In the genomic region with DNA sequence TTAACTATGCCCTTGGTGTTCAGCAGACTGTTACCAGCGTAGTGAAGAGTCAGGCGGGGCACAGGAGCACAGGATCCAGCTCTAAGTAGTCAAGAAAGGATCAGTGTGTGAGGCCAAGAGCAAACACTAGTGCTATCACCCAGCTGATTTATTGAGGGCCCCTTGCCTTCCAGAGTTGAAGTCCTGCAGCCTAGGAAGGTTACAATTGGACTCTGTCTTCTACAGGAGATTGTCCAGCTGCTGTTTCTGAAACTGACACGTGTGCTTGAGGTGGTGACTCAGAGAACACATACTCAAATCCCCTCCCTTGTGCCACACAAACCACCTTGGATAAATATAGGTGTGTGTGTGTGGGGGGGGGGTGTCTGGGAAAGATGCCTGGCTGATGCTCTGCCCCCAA, we compare ENCODE assay signal across 20 mouse cellular contexts. TPM values are rescaled to one million over a fixed set of nuclear protein-coding genes. Genes with fewer than 3 reads are reported as not detected.
A peak's percentile ranks its signal among the peaks of the same experiment; 100 is the strongest.
DNase-seq lines count a peak whose midpoint lies in the region; ATAC-seq and TF ChIP-seq lines count a peak whose summit lies in the region.
"Had no signal": no experiment of that assay in that cellular context is flagged by ENCODE, and none has a peak within 500 bp of the region (broad histone marks: within the 10 kb centered on the region; RNA-seq: fewer than 3 reads in every experiment).

No protein-coding gene starts in this region.

- WGBS in lung, embryonic 14.5 days, result 34% methylated on average over 3 of the region's 3 CpGs
- WGBS in intestine, embryonic 16.5 days, result 36% methylated on average over 3 of the region's 3 CpGs

- H3K9ac ChIP-seq in lung, embryonic 14.5 days, result no peak overlapping the region
- no peak overlapping the region for H3K9ac ChIP-seq in intestine, embryonic 16.5 days (ENCODE audit: low read depth, low read length)

- peak; percentile 74 for ATAC-seq in lung, embryonic 14.5 days (ENCODE audit: insufficient read depth)
- ATAC-seq in intestine, embryonic 16.5 days, result peak; percentile 95
- ATAC-seq in activated CD4-positive, CD25-positive, alpha-beta regulatory T cell, adult 4 months, result no peak
- ATAC-seq: inflammation-experienced regulatory T-cells, adult 6 months had no signal

- DNase-seq in embryo, embryonic 10.5 days (ENCODE audit: low spot score), result peak; percentile 4
- no peak for DNase-seq in embryo, embryonic 11 days
- DNase-seq in lung, embryonic 14.5 days, result peak; percentile 39
- DNase-seq in lung, postnatal 14 days, result no peak
- peak; percentile 6 for DNase-seq in mesoderm, embryonic 11.5 days (ENCODE audit: low read depth, low spot score)
- DNase-seq in right cerebral cortex, postnatal 36 days (ENCODE audit: low spot score in 2 of 2), result no peak
- DNase-seq: cerebellum, postnatal 10 days; gastrocnemius, postnatal 14 days; heart, postnatal 36 days; retina, postnatal 1 day; thymus, postnatal 4 days had no signal

- no peaks in the 10 kb centered on the region for H3K36me3 ChIP-seq in lung, embryonic 14.5 days (ENCODE audit: insufficient read depth)
- H3K36me3 ChIP-seq in intestine, embryonic 16.5 days (ENCODE audit: control insufficient read depth, insufficient read depth, low read length), result no peaks in the 10 kb centered on the region

- no peak for TF ChIP-seq CTCF in lung, embryonic 14.5 days (IDR thresholded peaks at IDR 0.05; ENCODE audit: low read depth)

- no peaks in the 10 kb centered on the region for H3K9me3 ChIP-seq in lung, embryonic 14.5 days (ENCODE audit: low read depth, low read length)
- no peaks in the 10 kb centered on the region for H3K9me3 ChIP-seq in intestine, embryonic 16.5 days (ENCODE audit: control insufficient read depth, low read length)

- H3K4me1 ChIP-seq in lung, embryonic 14.5 days (ENCODE audit: insufficient read depth), result no peaks in the 10 kb centered on the region
- H3K4me1 ChIP-seq in intestine, embryonic 16.5 days (ENCODE audit: control insufficient read depth, insufficient read depth, low read length), result no peaks in the 10 kb centered on the region

- no peak overlapping the region for H3K4me3 ChIP-seq in lung, embryonic 14.5 days (ENCODE audit: low read depth, low read length)
- H3K4me3 ChIP-seq in intestine, embryonic 16.5 days (ENCODE audit: low read length), result no peak overlapping the region
- H3K4me3 ChIP-seq: layer of hippocampus, adult 2 months; left cerebral cortex, adult 2 months had no signal

- H3K27me3 ChIP-seq in lung, embryonic 14.5 days (ENCODE audit: insufficient read depth, low read length), result no peaks in the 10 kb centered on the region
- H3K27me3 ChIP-seq in intestine, embryonic 16.5 days (replicated peaks; ENCODE audit: control insufficient read depth, insufficient read depth, low read length), result no peaks in the 10 kb centered on the region

- no peak overlapping the region for H3K27ac ChIP-seq in lung, embryonic 14.5 days (ENCODE audit: low read depth)
- H3K27ac ChIP-seq in intestine, embryonic 16.5 days (ENCODE audit: low read length), result no peak overlapping the region
- H3K27ac ChIP-seq: layer of hippocampus, adult 2 months; left cerebral cortex, adult 2 months had no signal

- H3K4me2 ChIP-seq in lung, embryonic 14.5 days, result no peak overlapping the region
- H3K4me2 ChIP-seq in intestine, embryonic 16.5 days (ENCODE audit: low read depth, low read length), result no peak overlapping the region
- H3K4me2 ChIP-seq: heart, embryonic 11.5 days had no signal

RNA-seq across cellular contexts. Expression of gene Galnt5, which starts 3.8 kb away (rescaled TPM):
- 1.3 and 1.8 TPM in 2 replicates for polyA plus RNA-seq in lung, embryonic 14.5 days (2014; fragmentation: Nextera tagmentation; extraction: Ambion mirVana)
- polyA plus RNA-seq in intestine, embryonic 16.5 days (2015; fragmentation: Nextera tagmentation; extraction: Ambion mirVana), result 2.0 and 2.6 TPM in 2 replicates
- polyA plus RNA-seq in activated CD4-positive, CD25-positive, alpha-beta regulatory T cell, adult 4 months (2017; shearing (Covaris generic)), result not detected
- polyA plus RNA-seq: inflammation-experienced regulatory T-cells, adult 6 months; liver, adult 2 months; neural tube, embryonic 14.5 days had no signal

RNA-seq across cellular contexts. Expression of gene Ermn, which starts 51.2 kb away (rescaled TPM):
- not detected in 2 replicates for polyA plus RNA-seq in lung, embryonic 14.5 days (2014; fragmentation: Nextera tagmentation; extraction: Ambion mirVana)
- 0.06 TPM in 1 of 2 replicates, not detected in the other for polyA plus RNA-seq in intestine, embryonic 16.5 days (2015; fragmentation: Nextera tagmentation; extraction: Ambion mirVana)
- under 1 TPM; 0.13 to 0.17 TPM for polyA plus RNA-seq in activated CD4-positive, CD25-positive, alpha-beta regulatory T cell, adult 4 months (2017; shearing (Covaris generic))
- polyA plus RNA-seq: heart, embryonic 11.5 days; liver, adult 2 months; small intestine, adult 2 months had no signal

Comparison
In these comparisons a context has a peak if more than half of its experiments do, and no peak if none do; other contexts are left out.
1. DNase-seq: peak in embryo, embryonic 10.5 days (single experiment), lung, embryonic 14.5 days (single experiment) and mesoderm, embryonic 11.5 days (single experiment); none in embryo, embryonic 11 days (single experiment), lung, postnatal 14 days (single experiment) and right cerebral cortex, postnatal 36 days (0 of 2).